Mouse (Mus musculus): ENCODE data around the gene Gm20388. TPM values are rescaled to one million over a fixed set of nuclear protein-coding genes. Genes with fewer than 3 reads are reported as not detected.
A peak's percentile ranks its signal among the peaks of the same experiment; 100 is the strongest.

The Gm20388 gene
- polyA plus RNA-seq, 1 experiment from 2014 or later, result not detected

GRCm38 (mm10) chr8:123924719-123925118, 4014.1 kb downstream of the Gm20388 start:
- H3K27me3 ChIP-seq, result no peaks in the 10 kb centered on the region
- no peaks in the 10 kb centered on the region for H3K4me1 ChIP-seq (replicated peaks)
- no peak overlapping the region for H3K4me2 ChIP-seq
- H3K4me3 ChIP-seq, result no peak overlapping the region
- 20% methylated on average over 2 of the region's 2 CpGs for WGBS
- H3K36me3 ChIP-seq, result peaks cover 77% of the 10 kb centered on the region
- no peak overlapping the region for H3K27ac ChIP-seq
- no peak overlapping the region for H3K9ac ChIP-seq
- no peaks in the 10 kb centered on the region for H3K9me3 ChIP-seq (replicated peaks)
- ATAC-seq (replicated peaks; ENCODE audit: insufficient number of reproducible peaks, insufficient read depth, low FRiP score, low read depth), result peak; percentile 55; the same call in 1 of the 2 replicates

GRCm38 (mm10) chr8:123925671-123926070, 4015.0 kb downstream of the Gm20388 start:
- Histone ChIP-seq H3K27me3 (no peaks in the 10 kb centered on the region), H3K4me3 (no peak overlapping the region), H3K9me3 (replicated peaks) (no peaks in the 10 kb centered on the region), H3K4me1 (replicated peaks) (no peaks in the 10 kb centered on the region), H3K9ac (no peak overlapping the region), H3K4me2 (no peak overlapping the region), H3K36me3 (peaks cover 77% of the 10 kb centered on the region), H3K27ac (no peak overlapping the region)
- ATAC-seq (replicated peaks; ENCODE audit: insufficient number of reproducible peaks, insufficient read depth, low FRiP score, low read depth), result no peak
- 87% methylated on average over 3 of the region's 3 CpGs for WGBS

- H3K4me3 ChIP-seq, result no peak overlapping the region
- no peak overlapping the region for H3K9ac ChIP-seq
- no peaks in the 10 kb centered on the region for H3K27me3 ChIP-seq
- H3K4me2 ChIP-seq, result no peak overlapping the region
- H3K9me3 ChIP-seq (replicated peaks), result no peaks in the 10 kb centered on the region
- peaks cover 62% of the 10 kb centered on the region for H3K36me3 ChIP-seq
- no peaks in the 10 kb centered on the region for H3K4me1 ChIP-seq (replicated peaks)
- H3K27ac ChIP-seq, result no peak overlapping the region
- ATAC-seq (replicated peaks; ENCODE audit: insufficient number of reproducible peaks, insufficient read depth, low FRiP score, low read depth), result no peak
- WGBS, result 91% methylated on average over 7 of the region's 7 CpGs
Measured at GRCm38 (mm10) chr8:123929026-123929425, 4018.4 kb downstream of the Gm20388 start.

- under 1% methylated on average over 77 of the region's 77 CpGs for WGBS
Measured at GRCm38 (mm10) chr8:123948942-123949685, 4038.5 kb downstream of the Gm20388 start, which contains the start of gene Nup133. TSS of gene Nup133 (minus strand) at chr8:123949265.

GRCm38 (mm10) chr8:123949686-123949986, 4039.0 kb downstream of the Gm20388 start:
- H3K9ac ChIP-seq, result peak overlapping the region; percentile 95
- peak; percentile 28; the same call in 1 of the 2 replicates for ATAC-seq (replicated peaks; ENCODE audit: insufficient number of reproducible peaks, insufficient read depth, low FRiP score, low read depth)
- WGBS, result 2% methylated on average over 10 of the region's 10 CpGs

More at GRCm38 (mm10) chr8:123948942-123949685, 4038.5 kb downstream of the Gm20388 start, which contains the start of gene Nup133:
- Histone ChIP-seq H3K9ac (peak within 1 kb of the TSS; percentile 95), H3K27ac (peak within 1 kb of the TSS; percentile 89), H3K9me3 (replicated peaks) (no peaks in the 10 kb centered on the region), H3K4me2 (peak within 1 kb of the TSS; percentile 92), H3K4me3 (peak within 1 kb of the TSS; percentile 100), H3K27me3 (no peaks in the 10 kb centered on the region), H3K4me1 (replicated peaks) (peaks cover 11% of the 10 kb centered on the region), H3K36me3 (peaks cover 26% of the 10 kb centered on the region; the same call in 1 of the 2 replicates)
- peak; percentile 92 for ATAC-seq (replicated peaks; ENCODE audit: insufficient number of reproducible peaks, insufficient read depth, low FRiP score, low read depth)

GRCm38 (mm10) chr8:123950077-123950802, 4039.6 kb downstream of the Gm20388 start:
- peak overlapping the region; percentile 100 for H3K4me3 ChIP-seq
- H3K27me3 ChIP-seq, result no peaks in the 10 kb centered on the region
- peak overlapping the region; percentile 92 for H3K4me2 ChIP-seq
- H3K27ac ChIP-seq, result peak overlapping the region; percentile 89
- ATAC-seq (replicated peaks; ENCODE audit: insufficient number of reproducible peaks, insufficient read depth, low FRiP score, low read depth), result no peak
- H3K9ac ChIP-seq, result peak overlapping the region; percentile 95
- H3K4me1 ChIP-seq (replicated peaks), result peaks cover 11% of the 10 kb centered on the region
- peaks cover 25% of the 10 kb centered on the region; the same call in 1 of the 2 replicates for H3K36me3 ChIP-seq
- 31% methylated on average over 10 of the region's 10 CpGs for WGBS
- H3K9me3 ChIP-seq (replicated peaks), result no peaks in the 10 kb centered on the region

More at GRCm38 (mm10) chr8:123949686-123949986, 4039.0 kb downstream of the Gm20388 start:
- H3K4me2 ChIP-seq, result peak overlapping the region; percentile 92
- H3K4me3 ChIP-seq, result peak overlapping the region; percentile 100
- peaks cover 11% of the 10 kb centered on the region for H3K4me1 ChIP-seq (replicated peaks)
- H3K36me3 ChIP-seq, result peaks cover 27% of the 10 kb centered on the region; the same call in 1 of the 2 replicates
- H3K27ac ChIP-seq, result peak overlapping the region; percentile 89
- H3K27me3 ChIP-seq, result no peaks in the 10 kb centered on the region
- H3K9me3 ChIP-seq (replicated peaks), result no peaks in the 10 kb centered on the region

- ATAC-seq (replicated peaks; ENCODE audit: insufficient number of reproducible peaks, insufficient read depth, low FRiP score, low read depth), result no peak
- 85% methylated on average over 8 of the region's 8 CpGs for WGBS
- H3K36me3 ChIP-seq, result peaks cover 34% of the 10 kb centered on the region
Measured at GRCm38 (mm10) chr8:123953686-123954085, 4043.0 kb downstream of the Gm20388 start.

GRCm38 (mm10) chr8:123954246-123954645, 4043.6 kb downstream of the Gm20388 start:
- Histone ChIP-seq H3K9ac (no peak overlapping the region), H3K4me3 (no peak overlapping the region), H3K27ac (no peak overlapping the region), H3K36me3 (peaks cover 39% of the 10 kb centered on the region), H3K4me2 (no peak overlapping the region), H3K4me1 (replicated peaks) (peaks cover 3% of the 10 kb centered on the region; the same call in 1 of the 2 replicates), H3K27me3 (no peaks in the 10 kb centered on the region), H3K9me3 (replicated peaks) (no peaks in the 10 kb centered on the region)
- ATAC-seq (replicated peaks; ENCODE audit: insufficient number of reproducible peaks, insufficient read depth, low FRiP score, low read depth), result no peak
- 92% methylated on average over 8 of the region's 8 CpGs for WGBS

More at GRCm38 (mm10) chr8:123953686-123954085, 4043.0 kb downstream of the Gm20388 start:
- H3K27ac ChIP-seq, result no peak overlapping the region
- H3K4me3 ChIP-seq, result no peak overlapping the region
- no peak overlapping the region for H3K9ac ChIP-seq
- no peaks in the 10 kb centered on the region for H3K9me3 ChIP-seq (replicated peaks)
- peaks cover 3% of the 10 kb centered on the region; the same call in 1 of the 2 replicates for H3K4me1 ChIP-seq (replicated peaks)
- no peaks in the 10 kb centered on the region for H3K27me3 ChIP-seq
- H3K4me2 ChIP-seq, result no peak overlapping the region

- WGBS, result 68% methylated on average over 17 of the region's 17 CpGs
- Histone ChIP-seq H3K9ac (no peak overlapping the region), H3K27me3 (no peaks in the 10 kb centered on the region), H3K4me1 (replicated peaks) (no peaks in the 10 kb centered on the region), H3K9me3 (replicated peaks) (no peaks in the 10 kb centered on the region), H3K27ac (no peak overlapping the region), H3K36me3 (peaks cover 58% of the 10 kb centered on the region), H3K4me3 (no peak overlapping the region), H3K4me2 (no peak overlapping the region)
- no peak for ATAC-seq (replicated peaks; ENCODE audit: insufficient number of reproducible peaks, insufficient read depth, low FRiP score, low read depth)
Measured at GRCm38 (mm10) chr8:123958130-123958529, 4047.5 kb downstream of the Gm20388 start.

GRCm38 (mm10) chr8:123959473-123959872, 4048.8 kb downstream of the Gm20388 start:
- WGBS, result 88% methylated on average over 6 of the region's 6 CpGs
- H3K27ac ChIP-seq, result no peak overlapping the region
- H3K4me3 ChIP-seq, result no peak overlapping the region
- H3K4me1 ChIP-seq (replicated peaks), result no peaks in the 10 kb centered on the region
- peaks cover 55% of the 10 kb centered on the region for H3K36me3 ChIP-seq
- no peak overlapping the region for H3K4me2 ChIP-seq
- H3K9ac ChIP-seq, result no peak overlapping the region
- ATAC-seq (replicated peaks; ENCODE audit: insufficient number of reproducible peaks, insufficient read depth, low FRiP score, low read depth), result no peak
- H3K9me3 ChIP-seq (replicated peaks), result no peaks in the 10 kb centered on the region
- H3K27me3 ChIP-seq, result no peaks in the 10 kb centered on the region

GRCm38 (mm10) chr8:123960056-123960455, 4049.4 kb downstream of the Gm20388 start:
- no peak for ATAC-seq (replicated peaks; ENCODE audit: insufficient number of reproducible peaks, insufficient read depth, low FRiP score, low read depth)
- Histone ChIP-seq H3K9me3 (replicated peaks) (no peaks in the 10 kb centered on the region), H3K27me3 (no peaks in the 10 kb centered on the region), H3K9ac (no peak overlapping the region), H3K36me3 (peaks cover 56% of the 10 kb centered on the region), H3K4me2 (no peak overlapping the region), H3K27ac (no peak overlapping the region), H3K4me1 (replicated peaks) (no peaks in the 10 kb centered on the region), H3K4me3 (no peak overlapping the region)
- WGBS, result 78% methylated on average over 9 of the region's 9 CpGs
